Mouse (Mus musculus): ENCODE results near the gene Vwa3a.

Gene Vwa3a

DNA sequence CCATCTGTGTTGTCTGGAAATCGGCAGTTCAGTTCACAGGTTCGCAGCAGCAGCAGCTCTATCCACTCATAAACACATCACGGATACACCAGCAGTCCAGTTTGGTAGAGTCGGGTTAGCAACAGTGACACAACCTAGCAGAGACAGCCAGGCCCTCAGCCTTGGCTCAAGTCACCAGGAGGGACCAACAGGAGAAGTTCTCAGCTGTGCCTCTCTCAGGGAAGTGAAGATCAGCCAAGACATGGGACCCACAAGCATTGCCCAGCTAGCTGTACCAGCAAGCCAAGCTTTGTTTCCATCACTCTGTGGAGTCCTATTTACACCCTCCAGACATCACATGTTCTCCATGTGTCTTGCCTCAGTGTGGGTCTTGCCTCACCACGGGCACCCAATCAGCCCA lies 7.7 kb downstream of the Vwa3a start:
- no peak for DNase-seq (ENCODE audit: low spot score in 2 of 2)

DNA sequence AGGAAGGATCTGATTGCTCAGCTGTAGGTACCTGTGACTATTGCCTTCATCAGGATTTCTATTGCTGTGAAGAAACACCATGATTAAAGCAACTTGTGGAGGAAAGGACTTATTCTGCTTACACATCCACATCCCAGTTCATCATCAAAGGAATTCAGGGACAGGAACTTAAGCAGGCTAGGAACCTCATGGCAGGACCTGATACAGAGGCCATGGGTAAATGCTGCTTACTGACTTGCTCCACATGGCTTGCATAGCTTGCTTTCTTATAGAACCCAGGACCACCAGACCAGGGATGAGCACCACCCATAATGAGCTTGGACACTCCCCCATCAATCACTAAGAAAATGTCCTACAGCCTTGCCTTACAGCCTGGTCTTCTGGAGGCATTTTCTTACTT lies 9.4 kb downstream of the Vwa3a start:
- no peak for DNase-seq (ENCODE audit: low spot score in 2 of 2)

DNA sequence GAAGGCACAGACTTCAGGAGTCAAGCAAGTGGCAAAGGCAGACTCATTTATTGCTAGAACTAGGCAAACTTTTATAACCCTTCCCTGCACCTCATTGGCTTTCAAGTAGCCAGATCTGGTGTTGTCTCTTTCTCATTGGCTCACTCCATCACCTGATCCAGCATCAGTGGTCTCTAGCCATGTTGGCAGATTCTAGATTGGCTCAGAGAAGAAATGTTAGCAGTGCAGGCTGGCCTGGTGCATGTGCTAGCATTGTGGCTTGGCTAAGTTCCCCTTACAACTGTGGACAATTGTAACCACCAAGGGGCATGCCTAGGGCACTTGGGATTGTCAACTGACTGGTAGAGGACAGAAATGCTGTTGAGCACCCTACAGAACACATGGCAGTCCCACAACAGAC lies 12.2 kb downstream of the Vwa3a start:
- DNase-seq (ENCODE audit: low spot score in 2 of 2): no peak

DNA sequence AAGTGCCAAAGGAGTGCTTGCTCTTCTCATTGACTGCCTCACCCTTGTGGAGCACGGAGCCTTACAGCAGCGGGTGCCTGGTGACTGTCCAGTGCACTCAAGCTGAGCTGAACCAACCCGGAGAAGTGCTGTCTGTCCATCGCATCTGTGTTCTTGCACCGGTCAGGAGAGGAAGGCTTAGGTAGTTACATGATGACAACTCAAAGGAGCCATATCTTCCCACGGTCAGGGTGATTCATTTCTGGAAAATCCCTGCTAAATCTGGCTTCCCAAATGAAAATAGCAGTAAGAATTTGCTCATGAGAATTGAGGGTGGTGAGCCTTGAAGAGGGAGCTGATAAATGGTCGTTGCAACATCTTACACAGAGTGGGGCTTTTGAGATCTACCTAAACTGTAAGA lies 12.8 kb downstream of the Vwa3a start:
- peak in 1 of 2 experiments; percentile 16 for DNase-seq (ENCODE audit: low spot score in 2 of 2)

DNA sequence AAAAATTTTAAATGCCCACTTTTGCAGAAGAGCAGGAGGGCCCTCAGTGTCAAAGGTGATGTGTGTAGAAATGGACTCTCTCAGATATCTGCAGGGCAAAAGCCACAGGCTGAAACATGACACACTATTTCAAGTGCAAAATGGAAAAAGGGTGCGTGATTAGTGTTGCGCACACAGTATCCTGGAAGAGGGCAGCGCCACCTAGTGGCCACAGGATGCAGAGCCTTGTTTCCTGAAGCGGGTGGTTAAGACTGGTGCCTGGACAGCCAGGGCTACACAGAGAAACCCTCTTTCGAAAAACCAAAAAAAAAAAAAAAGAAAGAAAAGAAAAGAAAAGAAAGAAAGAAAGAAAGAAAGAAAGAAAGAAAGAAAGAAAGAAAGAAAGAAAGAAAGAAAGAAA lies 15.6 kb downstream of the Vwa3a start:
- DNase-seq (ENCODE audit: low spot score in 2 of 2): peak; percentile 56 to 78

DNA sequence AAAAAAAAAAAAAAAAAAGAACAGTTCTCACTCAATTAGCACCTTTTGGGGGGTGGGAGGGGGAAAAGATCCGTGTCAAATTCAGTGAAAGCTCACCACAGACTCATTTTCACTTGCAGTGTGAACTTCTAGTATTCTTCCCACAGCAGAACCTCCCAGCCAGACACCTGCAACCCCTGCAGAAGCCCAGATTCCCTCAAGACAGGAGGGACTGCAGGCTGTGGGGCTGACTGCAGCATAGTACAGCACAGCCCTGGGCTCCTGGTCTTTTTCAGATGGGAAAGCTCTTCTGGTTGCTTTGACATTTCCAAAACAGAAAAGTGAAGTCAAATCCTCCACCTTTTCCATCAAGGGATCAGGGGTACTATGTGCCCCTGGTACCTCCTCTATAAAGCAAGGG lies 28.3 kb downstream of the Vwa3a start:
- DNase-seq (ENCODE audit: low spot score in 2 of 2): no peak

DNA sequence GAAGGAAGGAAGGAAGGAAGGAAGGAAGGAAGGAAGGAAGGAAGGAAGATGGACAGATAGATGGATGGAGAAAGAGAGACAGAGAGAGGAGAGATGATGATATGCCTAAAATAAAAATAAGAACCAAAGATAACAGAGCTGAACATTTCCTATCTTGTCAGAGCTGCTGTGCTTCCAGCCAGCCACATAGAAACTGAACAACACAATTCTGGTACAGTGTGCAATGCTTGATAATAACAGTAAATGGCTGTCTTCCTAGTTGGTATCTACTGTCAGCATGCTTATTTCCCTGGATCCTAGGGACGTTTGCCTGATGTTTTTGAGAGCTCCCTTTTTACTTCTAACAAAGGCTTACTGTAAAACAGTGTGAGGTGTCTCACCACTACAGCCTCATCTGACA lies 32.3 kb downstream of the Vwa3a start:
- no peak for DNase-seq (ENCODE audit: low spot score in 2 of 2)

DNA sequence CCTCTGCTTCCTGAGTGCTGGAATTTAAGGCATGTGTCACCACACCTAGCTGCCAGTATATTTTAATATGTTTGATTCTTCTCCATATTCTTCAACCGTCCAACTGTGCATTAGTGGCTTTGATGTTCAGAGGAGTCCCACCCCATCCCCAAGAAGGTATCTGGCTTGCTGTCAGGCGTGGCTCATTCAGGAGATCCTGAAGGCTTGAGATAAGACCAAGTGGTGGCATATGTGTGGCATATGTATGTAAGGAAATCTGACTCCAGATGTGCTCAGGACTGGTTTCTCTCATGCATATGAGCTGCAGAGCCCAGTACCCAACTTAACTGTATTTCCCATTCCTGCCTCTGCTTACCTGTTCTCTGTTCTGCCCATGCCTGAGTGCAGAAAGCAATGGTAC lies 38.9 kb downstream of the Vwa3a start:
- DNase-seq (ENCODE audit: low spot score in 2 of 2): no peak

DNA sequence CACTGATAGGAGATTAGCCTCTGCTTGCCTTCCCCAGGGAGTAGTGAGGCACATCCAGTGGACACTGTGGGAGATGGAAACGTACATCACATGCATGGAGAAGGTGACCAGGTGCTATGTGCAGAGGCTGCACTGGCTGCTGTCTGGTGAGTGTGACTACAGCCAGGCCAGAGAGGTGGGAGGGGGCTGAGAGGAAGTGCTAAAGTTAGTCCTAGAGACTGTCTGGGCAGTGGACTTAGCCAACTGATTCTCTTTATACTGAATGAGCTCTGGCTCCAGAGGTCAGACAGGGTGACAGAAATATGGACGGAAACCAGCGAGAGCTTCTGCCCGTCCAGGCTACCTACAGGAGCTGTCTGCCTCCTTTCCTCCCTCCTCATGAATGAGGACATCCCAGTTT lies 56.4 kb downstream of the Vwa3a start:
- DNase-seq (ENCODE audit: low spot score in 2 of 2): peak; percentile 11

DNA sequence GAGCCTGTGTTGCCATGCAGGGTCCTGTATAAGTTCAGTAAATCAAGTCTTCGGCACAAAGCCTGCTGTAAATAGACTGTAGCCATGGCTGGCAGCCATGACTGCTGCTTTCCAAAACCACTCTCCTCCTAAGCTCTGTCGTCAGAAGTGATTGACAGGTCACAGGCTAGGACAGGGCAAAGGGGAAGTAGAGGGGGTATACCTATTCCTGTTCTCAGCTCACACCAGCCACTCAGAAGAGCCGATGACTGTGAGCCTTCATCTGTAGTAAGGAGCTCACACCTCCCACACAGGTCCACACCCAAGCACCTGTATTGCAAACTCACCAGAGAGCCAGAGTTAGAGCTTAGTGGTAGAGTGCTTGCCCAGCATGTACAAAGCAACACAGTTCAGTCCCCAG lies 57.3 kb downstream of the Vwa3a start:
- DNase-seq (ENCODE audit: low spot score in 2 of 2): peak; percentile 3 to 9

DNA sequence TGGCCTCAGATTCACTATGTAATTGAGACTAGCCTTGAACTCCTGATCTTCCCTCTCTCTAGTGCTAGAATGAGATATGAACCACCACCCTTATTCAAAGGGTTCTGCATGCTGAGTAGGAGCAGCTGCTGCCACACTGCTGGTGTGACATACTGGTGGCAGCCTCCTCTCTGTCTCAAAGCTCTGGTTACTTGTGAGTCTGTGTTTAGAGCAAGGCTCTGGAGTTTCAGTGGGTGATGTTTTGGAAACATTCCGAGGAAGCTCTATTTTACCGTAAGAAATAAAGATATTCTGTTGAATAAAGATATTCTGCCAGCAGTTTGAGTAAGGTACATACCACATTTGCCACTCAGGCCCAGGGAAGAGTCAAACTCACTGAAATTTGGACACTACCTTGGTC lies 64.2 kb downstream of the Vwa3a start:
- DNase-seq (ENCODE audit: low spot score in 2 of 2): no peak

DNA sequence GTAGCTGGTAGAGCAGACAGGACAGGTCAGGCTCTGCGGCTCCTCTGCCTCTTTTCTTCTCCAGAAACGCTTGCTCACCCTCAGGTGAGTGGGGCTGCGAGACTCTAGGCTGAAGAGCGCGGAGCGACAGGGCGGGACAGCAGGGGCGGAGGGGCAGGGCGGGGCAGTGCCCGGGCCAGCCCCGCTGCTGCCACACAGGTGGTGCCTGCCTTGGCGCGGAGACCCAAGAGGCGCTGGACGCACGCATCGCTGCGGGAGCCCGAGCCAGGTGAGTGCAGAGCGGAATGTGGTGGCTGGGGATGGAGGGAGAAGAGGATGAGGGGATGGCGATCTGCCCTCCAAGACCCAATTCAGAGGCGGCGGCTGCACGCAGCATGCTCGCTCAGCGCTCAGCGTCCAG lies 70.6 kb downstream of the Vwa3a start:
- no peak for DNase-seq (ENCODE audit: low spot score in 2 of 2)

DNA sequence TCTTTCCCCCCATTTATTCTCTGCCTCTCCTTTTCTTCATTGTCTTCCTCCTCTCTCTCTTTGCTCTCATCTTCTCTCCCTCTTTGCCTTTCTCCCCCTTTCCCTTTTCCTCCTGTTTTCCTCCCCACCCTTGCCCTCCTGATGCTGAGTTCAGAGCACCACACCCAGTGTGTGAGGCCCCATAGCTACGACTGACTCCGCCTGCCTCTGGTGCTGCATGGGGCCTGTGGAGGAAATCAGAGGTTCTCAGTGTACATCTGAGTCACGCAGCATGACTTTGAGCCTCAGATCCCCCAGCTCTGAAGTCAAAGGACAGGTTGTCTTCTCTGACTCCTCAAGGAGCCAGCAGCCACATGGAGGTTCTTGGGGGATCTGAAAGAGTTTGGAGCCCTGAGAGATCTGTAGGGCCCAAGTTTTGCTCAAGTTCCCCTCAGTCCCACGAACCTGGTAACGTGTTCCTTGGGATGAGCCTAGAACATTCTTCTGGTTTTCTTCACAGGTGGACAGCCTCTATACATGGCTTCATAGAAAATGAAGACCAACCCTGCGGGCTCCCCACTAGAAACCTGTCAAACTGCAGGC lies 72.8 kb downstream of the Vwa3a start, which contains the start of gene Gm5737:
Gene Gm5737 (plus strand): TSS at position 532 of the 582 bp plus-strand sequence.
- no peak for DNase-seq (ENCODE audit: low spot score in 2 of 2)

DNA sequence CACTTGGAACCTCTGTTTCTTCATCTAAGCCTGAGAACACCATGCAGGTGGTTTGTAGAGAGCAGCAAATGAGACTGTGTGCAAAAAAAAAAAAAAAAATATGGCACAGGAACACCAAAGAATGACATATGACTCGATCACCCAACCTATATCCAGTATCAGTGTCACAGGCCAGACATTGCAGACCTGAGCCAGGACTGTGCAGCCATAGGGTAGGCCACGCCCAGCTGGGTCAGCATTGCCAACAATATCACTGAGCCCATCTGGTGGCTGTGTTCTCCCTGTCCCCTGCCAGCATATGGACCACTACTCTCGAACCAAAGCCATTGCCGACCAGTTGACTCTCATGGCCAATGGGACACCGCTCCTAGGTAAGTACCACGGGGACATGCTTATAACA lies 78.4 kb downstream of the Vwa3a start:
- DNase-seq (ENCODE audit: low spot score in 2 of 2): no peak

DNA sequence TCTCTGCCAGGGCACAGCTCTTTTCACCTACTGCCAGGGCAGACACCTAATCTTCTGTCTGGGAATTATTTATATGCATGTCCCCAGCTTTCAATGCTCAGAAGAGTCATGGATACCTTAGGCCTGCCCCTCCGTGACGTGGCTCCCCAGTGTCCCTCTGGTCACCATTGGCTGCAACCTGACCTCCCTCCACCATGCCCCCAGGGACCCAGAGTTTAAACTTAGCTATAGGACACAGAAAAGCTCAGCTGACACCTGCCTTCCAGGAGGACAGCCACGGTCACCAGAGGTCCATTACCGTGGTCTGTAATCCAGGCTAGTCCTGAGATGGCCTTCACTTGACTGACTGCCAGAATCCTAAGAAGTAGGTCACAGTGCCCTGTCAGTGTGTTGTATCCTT lies 80.3 kb downstream of the Vwa3a start:
- no peak for DNase-seq (ENCODE audit: low spot score in 2 of 2)

DNA sequence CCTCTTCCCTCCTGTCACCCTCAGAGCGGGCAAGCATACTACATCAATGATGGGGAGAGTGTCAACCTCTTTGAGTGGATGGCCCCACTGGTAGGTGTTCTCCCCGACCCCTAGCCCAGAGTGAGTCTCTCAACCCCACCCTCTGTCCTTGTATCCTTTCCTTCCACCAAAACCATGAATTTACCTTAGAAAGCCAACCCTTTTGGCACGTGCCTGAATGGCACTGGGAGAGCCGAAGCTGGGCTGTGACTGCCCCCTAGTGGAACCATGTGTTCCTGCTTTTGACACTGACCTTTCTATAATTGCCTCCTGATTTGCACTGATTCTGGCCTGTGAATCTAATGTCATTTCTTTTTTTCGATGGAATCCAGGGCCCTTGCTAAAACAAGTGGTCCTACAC lies 84.1 kb downstream of the Vwa3a start:
- DNase-seq (ENCODE audit: low spot score in 2 of 2): peak in 1 of 2 experiments; percentile 60

DNA sequence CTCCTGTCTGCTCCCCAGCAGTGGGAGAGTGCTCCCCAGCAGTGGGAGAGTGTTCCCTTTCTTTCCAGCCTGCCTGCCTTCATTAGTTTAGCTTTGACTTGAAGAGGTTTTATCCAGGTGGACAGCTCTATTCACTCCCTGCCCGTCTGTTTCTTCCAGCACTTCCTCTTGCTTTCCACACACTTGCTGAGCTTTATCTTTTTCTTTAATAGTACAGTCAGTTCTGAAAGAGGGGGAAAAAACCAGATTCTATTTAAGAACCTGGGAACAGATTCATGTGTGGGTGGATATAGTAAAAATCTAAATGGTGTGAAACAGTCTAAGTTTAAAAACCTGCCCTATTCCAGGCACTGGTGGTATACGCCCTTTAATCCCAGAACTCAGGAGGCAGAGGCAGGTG lies 86.0 kb downstream of the Vwa3a start:
- DNase-seq (ENCODE audit: low spot score in 2 of 2): no peak

DNA sequence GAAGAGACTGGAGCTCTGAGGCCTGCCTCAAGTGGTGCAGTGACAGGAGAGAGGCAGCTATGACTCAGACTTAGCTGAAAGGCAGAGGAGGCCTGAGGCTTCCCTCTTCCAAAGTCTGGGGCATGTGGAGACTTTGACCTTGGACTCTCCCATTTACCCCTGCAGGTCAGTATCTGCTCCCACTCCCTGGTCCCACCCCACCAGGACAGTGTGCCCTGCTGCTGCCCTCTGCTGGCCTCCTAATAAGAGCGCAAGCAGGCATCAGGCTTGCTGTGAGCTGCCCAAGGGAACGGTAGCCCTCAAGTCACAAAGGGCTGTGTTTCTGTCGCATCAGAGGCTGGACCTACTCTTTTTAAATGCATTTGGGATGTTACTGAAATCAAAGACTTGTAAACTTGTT lies 87.3 kb downstream of the Vwa3a start:
- no peak for DNase-seq (ENCODE audit: low spot score in 2 of 2)

DNA sequence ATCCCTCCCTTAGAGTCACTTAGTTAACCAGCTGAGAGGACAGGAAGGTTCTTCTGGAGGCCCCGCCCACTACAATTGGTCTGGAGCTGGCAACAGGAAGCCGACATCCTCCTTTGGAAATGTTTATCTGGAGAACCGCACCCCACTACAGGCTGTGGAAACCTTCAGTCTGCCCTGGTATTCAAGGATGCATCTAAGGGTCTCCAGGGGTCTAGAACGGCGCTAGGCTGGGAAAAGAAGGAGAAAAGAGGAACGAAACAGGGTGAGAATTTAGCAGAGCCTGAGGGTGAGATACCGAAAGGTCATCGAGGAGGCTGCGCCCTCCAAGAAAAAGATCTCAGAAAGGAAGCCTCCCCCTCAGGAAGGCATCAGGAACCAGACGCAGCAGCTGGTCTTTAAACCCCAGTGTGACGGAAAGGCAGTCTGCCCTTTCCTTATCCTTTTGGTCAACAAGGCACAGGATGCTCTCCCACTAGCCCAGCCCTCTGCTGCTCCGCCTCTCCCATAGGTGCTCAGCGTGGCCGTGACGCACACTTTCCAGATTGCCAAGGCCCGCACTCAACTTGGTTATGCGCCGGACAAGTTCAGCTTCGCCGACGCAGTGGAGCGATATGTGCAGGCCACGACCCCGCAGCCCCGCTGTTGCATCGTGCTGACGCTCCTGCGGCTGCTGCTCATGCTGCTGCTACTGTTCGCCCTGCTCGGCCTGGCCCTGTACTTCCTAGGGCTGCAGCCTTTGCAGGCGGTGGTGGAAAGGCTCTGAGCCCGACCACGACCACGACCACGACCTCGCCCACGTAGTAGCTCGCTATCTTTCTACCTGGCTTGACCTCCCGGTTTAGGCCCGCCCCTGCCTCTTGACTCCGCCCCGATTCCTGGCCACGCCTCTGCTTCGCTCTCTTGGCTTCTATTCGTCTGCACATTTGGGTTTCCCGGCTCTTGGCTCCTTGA lies 91.6 kb downstream of the Vwa3a start:
- DNase-seq (ENCODE audit: low spot score in 2 of 2): peak; percentile 79 to 88

DNA sequence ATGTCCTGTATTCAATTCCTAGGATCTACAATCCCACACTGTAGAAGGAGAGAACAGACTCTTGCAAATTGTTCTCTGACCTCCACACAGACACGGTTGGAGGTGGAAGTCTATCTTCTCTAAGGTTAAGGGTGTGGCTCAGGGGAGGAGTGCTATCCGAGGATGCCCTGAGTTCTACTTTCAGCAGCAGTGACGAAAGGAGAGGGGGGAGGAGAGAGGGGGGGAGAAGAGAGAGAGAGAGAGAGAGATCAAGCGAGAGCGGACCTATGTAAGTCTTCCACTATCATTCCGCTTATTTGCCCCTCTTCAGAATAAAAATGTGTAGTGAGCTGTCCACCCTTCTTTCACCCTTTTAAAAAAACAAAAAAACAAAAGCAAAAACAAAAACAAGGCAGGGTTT lies 95.3 kb downstream of the Vwa3a start:
- no peak for DNase-seq (ENCODE audit: low spot score in 2 of 2)

DNA sequence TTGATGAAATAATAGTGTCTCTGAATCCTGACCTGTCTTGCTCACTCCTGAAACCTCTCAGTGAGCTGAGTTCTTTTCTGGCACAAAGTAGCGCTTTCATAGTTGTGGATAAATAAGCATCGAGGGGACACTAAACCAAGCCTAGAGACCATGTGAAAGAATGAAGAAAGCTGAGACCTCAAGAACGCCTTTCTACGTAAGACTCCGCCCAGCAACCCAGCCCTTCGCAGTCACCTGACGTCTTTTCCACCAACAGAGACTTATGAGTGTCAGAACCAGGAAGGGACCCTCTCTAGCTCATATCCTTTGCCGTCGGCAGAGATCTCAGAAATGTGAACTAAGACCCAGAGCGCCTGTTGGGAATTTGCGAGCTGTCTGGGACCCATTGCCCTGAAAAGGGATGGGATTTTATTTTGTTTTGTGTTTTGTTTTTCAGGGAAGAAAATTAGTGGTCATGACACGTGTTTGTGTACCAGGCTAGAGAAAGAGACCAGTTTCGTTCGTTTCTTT lies 95.8 kb downstream of the Vwa3a start:
- peak; percentile 80 to 83 for DNase-seq (ENCODE audit: low spot score in 2 of 2)

DNA sequence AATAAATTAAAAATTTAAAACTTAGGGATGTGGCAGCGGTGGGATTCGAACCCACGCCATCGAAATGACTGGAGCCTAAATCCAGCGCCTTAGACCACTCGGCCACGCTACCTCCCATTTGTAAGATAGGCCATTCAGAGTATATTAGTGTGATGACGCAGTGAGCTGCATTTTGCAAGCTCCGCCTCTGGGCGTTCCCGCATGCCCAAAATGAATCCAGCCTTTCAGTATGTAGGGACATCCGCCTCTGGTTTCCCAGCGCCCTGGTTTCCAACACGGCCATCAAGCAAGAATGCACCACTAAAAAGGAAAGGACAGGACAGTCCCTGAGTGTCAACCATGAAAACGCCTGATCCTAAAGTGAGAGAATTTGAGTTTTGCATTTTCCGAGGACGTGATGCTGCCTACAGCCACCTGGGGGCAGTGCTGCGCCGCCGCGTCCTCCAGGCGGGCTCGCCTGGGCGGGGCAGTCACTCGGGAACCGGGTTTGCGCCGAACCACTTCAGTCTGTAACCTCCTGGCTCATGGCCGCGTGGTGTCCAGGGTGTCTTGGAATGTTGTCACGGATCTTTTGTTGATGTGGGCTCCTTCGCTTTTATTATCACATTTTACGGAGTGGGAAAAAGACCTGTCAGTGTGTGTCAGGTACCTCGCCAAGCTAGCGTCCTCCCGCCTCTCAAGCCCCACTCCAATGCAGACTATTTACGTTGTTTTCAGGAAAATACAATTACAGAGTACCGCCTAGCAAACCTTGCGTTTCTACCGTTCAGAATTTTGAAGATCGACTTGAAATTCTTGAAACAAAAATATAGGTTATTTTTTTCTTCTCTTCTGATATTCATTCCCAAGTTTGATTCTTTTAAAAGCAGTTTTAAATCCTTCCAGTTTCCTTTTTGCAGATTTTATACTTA lies 96.6 kb downstream of the Vwa3a start:
- peak; percentile 86 to 96 for DNase-seq (ENCODE audit: low spot score in 2 of 2)
